Mouse (Mus musculus) heart, adult 2 months (tissue): ENCODE measurements around the gene Upp2. TPM values are rescaled to one million over a fixed set of nuclear protein-coding genes. Genes with fewer than 3 reads are reported as not detected.

Experiments
- DNase-seq, 2 experiments: peaks; one replicate each; pipeline ENCODE4 v3.0.0; 2021
- H3K27ac ChIP-seq: fragments of 200-600 bp; 2 replicates; pipeline ENCODE4 v1.8.1; 2022
- H3K27me3 ChIP-seq: fragments of 200-500 bp; 2 replicates; pipeline ENCODE4 v1.6.1; 2012; ENCODE audit warnings: mild to moderate bottlenecking, low read length, inconsistent platforms, mixed read lengths; ENCODE audit not compliant: control insufficient read depth, insufficient read depth
- H3K36me3 ChIP-seq: fragments of 200-500 bp; 2 replicates; pipeline ENCODE4 v1.6.1; 2012; ENCODE audit warnings: low read length, inconsistent platforms; ENCODE audit not compliant: control insufficient read depth, insufficient read depth
- H3K4me1 ChIP-seq: fragments of 200-500 bp; 2 replicates; pipeline ENCODE4 v1.6.1; 2011; ENCODE audit warnings: low read length; ENCODE audit not compliant: control insufficient read depth, insufficient read depth
- H3K4me3 ChIP-seq: fragments of 200-600 bp; 2 replicates; pipeline ENCODE4 v1.8.1; 2022
- H3K79me2 ChIP-seq: fragments of 200-500 bp; replicated peaks from 2 replicates; pipeline ENCODE4 v1.6.1; 2012; ENCODE audit warnings: mild to moderate bottlenecking, inconsistent platforms, low read length, moderate library complexity, mixed read lengths; ENCODE audit not compliant: control insufficient read depth, insufficient read depth
- H3K9ac ChIP-seq: fragments of 200-500 bp; 2 replicates; pipeline ENCODE4 v1.6.1; 2012; ENCODE audit warnings: low read depth, mild to moderate bottlenecking, control low read depth, inconsistent platforms, low read length, mixed read lengths
- CTCF ChIP-seq: fragments of 200-600 bp; IDR thresholded peaks from 2 replicates; pipeline ENCODE4 v1.8.1; 2022; ENCODE audit warnings: antibody characterized with exemption, mild to moderate bottlenecking, moderate library complexity
- EP300 ChIP-seq: fragments of 200-500 bp; IDR thresholded peaks from 2 replicates; pipeline ENCODE4 v1.6.1; 2011; ENCODE audit warnings: low read depth, low read length, control low read depth; ENCODE audit not compliant: insufficient read depth
- POLR2A ChIP-seq: fragments of 200-500 bp; IDR thresholded peaks from 2 replicates; pipeline ENCODE4 v1.6.1; 2011; ENCODE audit warnings: mild to moderate bottlenecking, low read depth, low read length, control low read depth; ENCODE audit not compliant: insufficient read depth
- WGBS: fragments of 180-500 bp; shearing (Covaris S2); methylation state at CpG from one replicate; pipeline ENCODE4 v1.1.7; 2018; 5-methylcytosine and 5-hydroxymethylcytosine counted together
- intact Hi-C: fragments of 180-260 bp; cut with DNase I; formaldehyde crosslinking; loops from one replicate; pipeline ENCODE4 v1.15.1; 2025
- polyA plus RNA-seq: library from polyadenylated mRNA; depleted of rRNA; stranded (reverse); fragments of >200 nt; gene quantifications from 2 replicates; pipeline ENCODE4 v1.2.3, GENCODE M21; 2012
- total RNA-seq, 2 experiments: library from RNA; stranded (reverse); gene quantifications; 2 replicates each; pipeline ENCODE4 v1.2.3; 2021

Upp2 gene
- total and polyA plus RNA-seq, 3 experiments: 2.2 to 3.3 (median 3.0) TPM

DNA sequence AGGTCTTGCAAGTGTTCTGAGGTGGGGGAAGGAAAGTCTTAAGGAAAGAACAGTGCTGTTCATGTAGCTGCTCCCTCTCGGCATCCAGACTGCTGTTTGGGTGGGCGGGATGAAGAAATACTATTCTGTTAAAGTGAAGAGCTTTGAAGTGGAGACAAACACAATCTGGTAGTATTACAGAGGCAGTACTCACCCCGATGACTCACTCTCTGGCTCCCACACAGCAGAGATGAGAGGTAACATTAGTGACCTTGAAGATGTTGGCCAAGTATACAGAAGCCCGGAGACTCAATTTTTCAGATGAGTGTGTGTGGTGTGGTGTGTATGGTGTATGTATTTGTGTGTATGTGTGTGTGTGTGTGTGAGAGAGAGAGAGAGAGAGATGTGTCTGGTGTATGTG lies 22.5 kb downstream of the Upp2 start:
- no peak overlapping the region for H3K4me3 ChIP-seq
- DNase-seq: no peak
- no peak overlapping the region for H3K9ac ChIP-seq
- H3K4me1 ChIP-seq: peaks cover 1% of the 10 kb centered on the region; the same call in 1 of the 2 replicates
- TF ChIP-seq POLR2A (no peak), EP300 (no peak), CTCF (no peak)
- intact Hi-C loops: no loop called here
- no peaks in the 10 kb centered on the region for H3K27me3 ChIP-seq
- H3K79me2 ChIP-seq: 0 out of 2 replicates have a peak, but pooled peaks cover 2% of the 10 kb centered on the region
- 33% methylated on average over 4 of the region's 4 CpGs for WGBS
- H3K36me3 ChIP-seq: peaks cover 2% of the 10 kb centered on the region; the same call in 1 of the 2 replicates
- H3K27ac ChIP-seq: no peak overlapping the region

DNA sequence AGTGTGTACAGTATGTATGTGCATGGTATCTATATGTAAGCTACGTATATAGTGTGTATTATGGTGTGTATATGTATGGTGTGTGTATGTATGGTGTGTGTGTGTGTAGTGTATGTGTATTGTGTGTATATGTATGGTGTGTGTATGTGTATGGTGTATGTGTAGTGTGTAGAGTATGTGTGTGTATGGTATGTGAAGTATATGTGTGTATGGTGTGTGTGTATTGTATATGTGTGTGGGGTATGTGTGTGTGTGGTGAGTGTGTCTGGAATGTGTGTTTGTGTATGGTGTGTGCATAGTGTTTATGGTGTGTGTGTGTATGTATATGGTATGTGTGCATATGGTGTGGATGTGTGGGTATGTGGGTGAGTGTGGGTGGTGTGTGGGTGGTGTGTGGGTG lies 23.0 kb downstream of the Upp2 start:
- Histone ChIP-seq H3K4me1 (peaks cover 2% of the 10 kb centered on the region; the same call in 1 of the 2 replicates), H3K79me2 (0 out of 2 replicates have a peak, but pooled peaks cover 2% of the 10 kb centered on the region), H3K9ac (no peak overlapping the region), H3K4me3 (no peak overlapping the region), H3K27ac (no peak overlapping the region), H3K36me3 (peaks cover 5% of the 10 kb centered on the region), H3K27me3 (no peaks in the 10 kb centered on the region)
- TF ChIP-seq POLR2A (no peak), CTCF (no peak), EP300 (no peak)
- WGBS: 90% methylated on average over 1 of the region's 1 CpGs
- intact Hi-C loops: no loop called here
- no peak for DNase-seq

DNA sequence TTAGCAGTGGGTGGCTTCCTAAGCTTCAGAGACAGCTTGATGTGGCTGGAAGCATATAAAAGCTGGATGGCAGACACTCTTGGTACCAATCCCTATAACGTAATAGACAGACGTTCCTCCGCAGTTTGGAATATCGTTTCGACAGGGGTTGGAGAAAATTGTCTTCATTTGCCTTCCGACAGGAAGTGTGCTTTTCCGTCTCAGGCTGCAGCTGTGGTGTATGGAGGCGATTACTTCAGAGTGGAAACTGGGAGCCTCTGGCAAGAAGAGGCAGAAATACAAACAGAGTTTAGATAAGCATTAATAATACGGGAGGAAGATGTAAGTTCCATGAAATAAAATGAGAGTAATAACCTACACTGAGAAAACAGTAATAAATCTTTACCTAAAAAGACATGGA lies 28.3 kb downstream of the Upp2 start:
- Histone ChIP-seq H3K4me3 (no peak overlapping the region), H3K9ac (no peak overlapping the region), H3K27ac (no peak overlapping the region), H3K79me2 (no peaks in the 10 kb centered on the region), H3K36me3 (peaks cover 6% of the 10 kb centered on the region), H3K27me3 (no peaks in the 10 kb centered on the region), H3K4me1 (peaks cover 5% of the 10 kb centered on the region)
- DNase-seq: no peak
- intact Hi-C loops: no loop called here
- 27% methylated on average over 9 of the region's 9 CpGs for WGBS
- TF ChIP-seq EP300 (no peak), CTCF (no peak), POLR2A (no peak)

DNA sequence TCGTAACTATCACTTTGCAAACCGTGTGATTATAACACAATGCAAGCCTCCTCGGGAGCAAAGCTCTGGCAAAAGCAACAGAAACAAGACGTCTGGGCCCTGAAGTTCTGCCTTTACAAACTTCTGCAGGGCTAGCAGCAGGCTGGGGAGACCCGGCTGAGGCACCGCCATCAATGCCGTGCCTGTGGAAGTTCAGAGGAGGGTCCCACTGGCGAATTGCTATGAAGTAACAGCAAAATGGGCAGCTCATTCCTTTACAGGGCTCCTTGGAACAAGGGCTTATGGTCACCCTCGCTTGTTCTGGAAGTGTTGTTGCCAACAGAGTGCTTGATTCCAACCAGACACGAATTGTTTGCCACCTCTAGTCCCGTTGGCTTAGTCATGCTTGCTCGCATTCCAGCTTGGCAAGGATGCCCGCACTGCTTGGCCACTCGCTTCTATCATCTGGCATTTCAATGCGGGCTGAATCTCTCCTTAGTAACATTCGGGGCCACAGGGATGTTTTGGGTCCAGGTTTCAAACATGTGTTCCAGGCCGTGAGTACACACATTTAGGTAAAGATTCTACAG lies 29.8 kb downstream of the Upp2 start:
- no peak overlapping the region for H3K27ac ChIP-seq
- intact Hi-C loops: no loop called here
- no peaks in the 10 kb centered on the region for H3K27me3 ChIP-seq
- no peak overlapping the region for H3K9ac ChIP-seq
- peaks cover 6% of the 10 kb centered on the region for H3K36me3 ChIP-seq
- no peak overlapping the region for H3K4me3 ChIP-seq
- DNase-seq: peak; percentile 46 to 57
- 66% methylated on average over 17 of the region's 17 CpGs for WGBS
- H3K4me1 ChIP-seq: peaks cover 5% of the 10 kb centered on the region
- TF ChIP-seq CTCF (no peak), EP300 (no peak), POLR2A (no peak)
- H3K79me2 ChIP-seq: no peaks in the 10 kb centered on the region

DNA sequence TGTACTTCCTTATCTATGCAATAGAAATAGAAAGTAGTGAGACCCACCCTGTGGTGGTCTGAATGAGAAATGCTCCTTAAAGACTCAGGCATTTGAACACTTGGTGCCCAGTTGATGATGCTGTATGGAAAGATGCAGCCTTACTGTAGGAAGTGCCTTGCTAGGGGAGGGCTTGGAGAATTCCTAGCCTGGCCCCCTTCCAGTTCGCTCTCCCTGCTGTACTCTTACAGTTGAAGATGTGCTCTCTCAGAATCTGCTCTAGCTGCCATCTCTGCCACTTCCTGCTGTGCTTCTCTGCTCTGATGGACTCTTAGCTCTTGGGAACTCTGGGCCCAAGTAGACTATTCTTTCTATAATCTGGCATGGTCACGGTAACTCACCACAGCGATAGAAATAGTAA lies 30.5 kb downstream of the Upp2 start:
- Histone ChIP-seq H3K36me3 (peaks cover 6% of the 10 kb centered on the region), H3K27ac (no peak overlapping the region), H3K4me3 (no peak overlapping the region), H3K79me2 (no peaks in the 10 kb centered on the region), H3K4me1 (peaks cover 5% of the 10 kb centered on the region), H3K27me3 (no peaks in the 10 kb centered on the region), H3K9ac (no peak overlapping the region)
- 97% methylated on average over 3 of the region's 3 CpGs for WGBS
- intact Hi-C loops: no loop called here
- DNase-seq: no peak
- TF ChIP-seq EP300 (no peak), POLR2A (no peak), CTCF (no peak)

DNA sequence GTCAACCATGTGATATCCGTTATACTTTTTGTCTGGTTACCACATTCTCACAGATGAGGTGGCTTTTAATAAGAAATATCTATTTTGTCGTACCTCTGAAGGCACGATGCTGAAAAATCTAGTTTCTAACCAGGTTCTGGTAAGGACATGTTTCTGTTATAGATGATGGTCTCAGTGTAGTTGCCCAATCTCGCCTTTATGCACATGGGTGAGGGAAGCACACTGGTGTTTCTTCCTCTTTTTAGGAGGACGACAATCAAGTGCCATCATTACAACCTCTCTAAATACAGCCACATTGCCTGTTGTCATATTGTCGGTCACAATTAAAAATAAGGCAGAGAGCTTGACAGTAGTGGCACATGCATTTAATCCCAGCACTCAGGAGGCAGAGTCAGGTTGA lies 32.5 kb downstream of the Upp2 start:
- H3K27me3 ChIP-seq: no peaks in the 10 kb centered on the region
- no peak for DNase-seq
- no peak overlapping the region for H3K4me3 ChIP-seq
- WGBS: 86% methylated on average over 6 of the region's 6 CpGs
- peaks cover 4% of the 10 kb centered on the region for H3K4me1 ChIP-seq
- H3K36me3 ChIP-seq: peaks cover 4% of the 10 kb centered on the region; the same call in 1 of the 2 replicates
- H3K27ac ChIP-seq: no peak overlapping the region
- no peaks in the 10 kb centered on the region for H3K79me2 ChIP-seq
- intact Hi-C loops: no loop called here
- no peak overlapping the region for H3K9ac ChIP-seq
- TF ChIP-seq POLR2A (no peak), EP300 (no peak), CTCF (no peak)
